Mouse (Mus musculus) cerebellum, postnatal 10 days (tissue): Measurements from ENCODE around the gene Olfr231.
A peak's percentile ranks its signal among the peaks of the same experiment; 100 is the strongest.

ENCODE experiments used
- DNase-seq, 2 experiments: peaks; one replicate each; pipeline ENCODE4 v3.0.0; 2021; ENCODE audit warnings: mixed read lengths in 2 of 2

Gene Olfr231

GRCm38 (mm10) chr1:174121062-174121461, at the start of gene Olfr231:
TSS of gene Olfr231 (minus strand) at chr1:174121162.
- DNase-seq: no peak

- DNase-seq: no peak
These were observed 48.1 kb upstream of the Olfr231 start for GRCm38 (mm10) chr1:174169024-174169423.

GRCm38 (mm10) chr1:174159095-174159494, 38.1 kb upstream of the Olfr231 start:
- DNase-seq: no peak

- DNase-seq: no peak
These were observed 37.5 kb upstream of the Olfr231 start for GRCm38 (mm10) chr1:174158512-174158911.

GRCm38 (mm10) chr1:174157622-174158021, 36.7 kb upstream of the Olfr231 start:
- no peak for DNase-seq

GRCm38 (mm10) chr1:174155333-174155732, 34.4 kb upstream of the Olfr231 start, which contains the start of gene Olfr420:
TSS of gene Olfr420 (plus strand) at chr1:174155633.
- no peak for DNase-seq

GRCm38 (mm10) chr1:174149289-174149688, 28.3 kb upstream of the Olfr231 start:
- no peak for DNase-seq

- no peak for DNase-seq
These were observed 25.7 kb upstream of the Olfr231 start for GRCm38 (mm10) chr1:174146696-174147095.

- DNase-seq: no peak
These were observed 20.4 kb upstream of the Olfr231 start for GRCm38 (mm10) chr1:174141384-174141783.

GRCm38 (mm10) chr1:174131999-174132398, 11.0 kb upstream of the Olfr231 start:
- no peak for DNase-seq

GRCm38 (mm10) chr1:174131217-174131616, 10.3 kb upstream of the Olfr231 start, which contains the start of gene Olfr424:
TSS of gene Olfr424 (plus strand) at chr1:174131517.
- no peak for DNase-seq

- peak in 1 of 2 experiments; percentile 39 for DNase-seq
These were observed 17.2 kb downstream of the Olfr231 start for GRCm38 (mm10) chr1:174103735-174104134.

GRCm38 (mm10) chr1:174096591-174096990, 24.4 kb downstream of the Olfr231 start, which contains the start of gene Olfr427:
TSS of gene Olfr427 (plus strand) at chr1:174096891.
- no peak for DNase-seq

GRCm38 (mm10) chr1:174084031-174084430, 36.9 kb downstream of the Olfr231 start, which contains the start of gene Olfr429:
TSS of gene Olfr429 (plus strand) at chr1:174084331.
- DNase-seq: no peak

GRCm38 (mm10) chr1:174066305-174066704, 54.7 kb downstream of the Olfr231 start, which contains the start of gene Olfr430:
TSS of gene Olfr430 (plus strand) at chr1:174066605.
- no peak for DNase-seq
